26 mouse cellular contexts compared by ENCODE assay signal in the genomic region with DNA sequence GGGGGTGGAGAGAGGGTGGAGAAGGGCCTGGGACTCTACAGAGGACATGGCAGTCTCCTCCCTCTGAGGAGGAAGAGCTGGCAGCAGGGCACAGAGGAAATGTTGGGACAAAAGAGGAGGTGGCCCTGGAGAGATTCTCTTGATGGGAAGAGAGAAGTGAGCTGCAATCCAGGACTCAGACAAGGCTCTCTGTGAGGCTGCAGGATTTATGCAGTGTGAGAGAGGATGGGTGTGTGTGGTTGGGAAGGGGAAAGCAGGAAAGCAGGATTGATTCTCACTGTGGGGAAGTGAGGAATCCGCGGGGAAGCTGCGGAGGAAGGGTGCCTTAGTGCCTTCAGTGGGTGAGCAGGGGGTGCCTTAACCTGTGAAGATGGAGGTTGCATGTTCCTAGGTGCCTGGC. TPM values are rescaled to one million over a fixed set of nuclear protein-coding genes. Genes with fewer than 3 reads are reported as not detected.
"Had no signal": no experiment of that assay in that cellular context is flagged by ENCODE, and none has a peak within 500 bp of the region (broad histone marks: within the 10 kb centered on the region; RNA-seq: fewer than 3 reads in every experiment).

No protein-coding gene starts in this region.

RNA-seq across cellular contexts. Expression of a gene that starts 0.8 kb away (rescaled TPM):
- polyA plus RNA-seq: heart, embryonic 10.5 days; heart, embryonic 11.5 days; heart, embryonic 12.5 days; heart, embryonic 13.5 days; heart, embryonic 14.5 days; heart, embryonic 15.5 days; heart, postnatal 0 days; hindbrain, embryonic 10.5 days; hindbrain, embryonic 11.5 days; hindbrain, embryonic 12.5 days; hindbrain, embryonic 13.5 days; hindbrain, embryonic 14.5 days; inflammation-experienced regulatory T-cells, adult 6 months; intestine, embryonic 14.5 days; intestine, embryonic 15.5 days; intestine, embryonic 16.5 days; intestine, postnatal 0 days; kidney, adult 2 months; kidney, embryonic 14.5 days; kidney, embryonic 15.5 days; kidney, embryonic 16.5 days; kidney, postnatal 0 days; large intestine, adult 2 months had no signal

RNA-seq across cellular contexts. Expression of a gene that starts 47.0 kb away (rescaled TPM):
- polyA plus RNA-seq: hindbrain, embryonic 10.5 days; hindbrain, embryonic 11.5 days; hindbrain, embryonic 12.5 days; hindbrain, embryonic 13.5 days; hindbrain, embryonic 14.5 days; hindbrain, embryonic 15.5 days; hindbrain, embryonic 16.5 days; hindbrain, postnatal 0 days; intestine, embryonic 14.5 days; intestine, embryonic 15.5 days; intestine, embryonic 16.5 days; intestine, postnatal 0 days; kidney, adult 2 months; kidney, embryonic 14.5 days; kidney, embryonic 15.5 days; kidney, embryonic 16.5 days; kidney, postnatal 0 days; large intestine, adult 2 months had no signal
